Mouse (Mus musculus) layer of hippocampus, adult 9-10 months (tissue): ENCODE measurements at regions not wholly inside any gene's neighbourhood (a gene's known extent, or its start where the extent isn't known, plus 50 kb on each side); places are given as distances from the start of the nearest gene placed in this dataset.

ENCODE experiments used
- DNase-seq: peaks from one replicate; pipeline ENCODE4 v3.0.0; 2022; ENCODE audit warnings: low spot score

DNA sequence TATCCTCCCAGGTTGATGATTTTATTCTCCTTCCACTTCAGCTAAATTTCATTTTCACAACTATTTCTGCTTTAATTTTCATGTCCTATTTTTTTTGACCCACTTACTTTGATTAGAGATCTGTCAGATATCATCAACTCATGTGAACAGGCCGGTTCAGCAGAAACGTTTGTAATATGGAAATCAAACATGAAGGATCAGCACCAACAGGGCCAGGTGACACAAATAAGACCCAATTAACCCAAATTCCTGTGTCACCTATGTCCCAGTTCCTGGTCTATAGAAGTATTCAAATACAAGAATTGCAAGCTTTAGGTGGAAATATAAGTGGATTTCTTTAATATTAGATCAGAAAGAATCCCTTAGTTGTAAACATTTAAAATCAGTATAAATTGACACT lies 332.7 kb downstream of the 1700017N19Rik start:
- DNase-seq: no peak

- DNase-seq: no peak
These were observed 336.8 kb downstream of the 1700017N19Rik start for GRCm38 (mm10) chr10:100927086-100927485.

- no peak for DNase-seq
These were observed 341.5 kb downstream of the 1700017N19Rik start for GRCm38 (mm10) chr10:100931739-100932138.

DNA sequence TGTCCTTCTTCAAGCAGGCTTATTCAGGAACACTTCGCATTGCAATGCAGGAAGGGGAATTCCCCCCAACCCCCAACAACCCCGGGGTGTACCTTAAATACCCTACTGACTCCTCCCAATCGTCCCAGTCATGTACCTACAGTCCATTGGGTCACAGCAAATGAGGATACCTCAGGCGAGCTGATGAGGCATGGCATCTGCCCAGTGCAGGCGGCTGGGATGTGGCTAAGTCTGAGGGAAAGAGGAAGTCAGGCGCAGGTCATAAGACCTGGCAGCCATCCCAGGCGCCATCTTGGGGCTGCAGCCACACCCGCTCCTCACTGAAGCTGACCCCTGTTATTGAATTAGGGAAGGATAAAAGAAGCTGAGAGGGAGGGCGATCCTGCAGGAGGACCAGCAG lies 368.1 kb downstream of the 1700017N19Rik start:
- DNase-seq: no peak

- DNase-seq: no peak
These were observed 413.2 kb downstream of the 1700017N19Rik start for GRCm38 (mm10) chr10:101003469-101003868.

DNA sequence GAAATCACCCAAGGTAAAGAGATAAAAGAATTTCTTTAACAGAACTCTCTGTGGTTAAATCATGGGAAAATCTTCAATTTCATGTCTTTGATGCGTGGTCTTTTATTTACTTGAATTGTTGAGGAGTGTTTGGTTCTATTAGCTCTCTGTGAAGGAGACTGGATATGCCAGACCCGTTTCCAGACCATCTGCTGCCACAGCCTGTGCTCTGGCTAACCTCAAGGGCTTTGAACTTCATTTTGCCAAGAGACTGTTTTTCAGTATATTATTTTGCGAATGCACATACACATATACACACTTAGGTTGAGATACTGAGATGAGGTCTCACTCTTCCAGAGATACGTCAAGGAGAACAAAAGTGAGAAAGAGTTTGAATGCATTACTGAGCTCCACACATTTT lies 414.4 kb downstream of the 1700017N19Rik start:
- DNase-seq: no peak

GRCm38 (mm10) chr10:101015416-101015815 lies 425.1 kb downstream of the 1700017N19Rik start:
- peak; percentile 4 for DNase-seq

DNA sequence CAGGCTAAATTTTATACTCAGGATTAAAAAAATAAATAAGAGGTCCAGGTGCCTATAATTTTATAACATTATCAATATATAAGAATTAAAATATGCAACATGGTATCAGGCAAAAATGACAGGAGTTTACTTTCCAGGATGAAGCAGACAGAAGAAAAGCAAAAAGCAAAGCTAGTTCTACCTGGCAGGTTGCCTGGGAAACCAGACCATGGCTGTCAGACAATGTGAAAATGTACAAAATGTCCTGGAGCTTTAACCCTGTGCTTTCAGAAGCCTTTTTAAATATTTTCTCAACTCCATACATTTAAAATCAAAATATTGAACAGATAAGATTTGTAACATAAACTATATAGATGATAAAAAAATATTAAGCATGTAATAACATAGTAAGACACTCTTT lies 448.3 kb downstream of the 1700017N19Rik start:
- no peak for DNase-seq

DNA sequence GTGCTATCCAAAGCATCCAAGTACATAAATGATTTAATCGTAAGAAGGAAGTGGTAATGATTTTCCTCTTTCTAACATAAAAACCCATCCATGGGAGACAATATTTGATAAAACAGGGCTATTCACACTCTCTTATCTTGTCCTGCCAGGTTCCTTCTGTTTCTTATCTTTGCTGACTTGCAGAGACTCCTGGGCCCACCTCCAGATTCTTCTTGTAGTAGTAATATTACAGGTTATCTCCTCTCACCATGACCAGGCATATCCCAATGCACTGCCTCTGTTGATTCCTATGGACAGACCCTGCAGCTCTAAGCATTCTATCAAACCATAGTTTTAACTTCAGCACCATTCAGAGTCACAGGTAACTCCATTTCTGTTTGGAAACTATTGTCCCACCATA lies 448.8 kb downstream of the 1700017N19Rik start:
- no peak for DNase-seq
